Mouse (Mus musculus): ENCODE data around the gene Rapgef2. TPM values are rescaled to one million over a fixed set of nuclear protein-coding genes. Genes with fewer than 3 reads are reported as not detected.
"Not testable (repeated sequence)": the region's sequence is repeated elsewhere in the genome, so short reads cannot be mapped to it uniquely, and the experiment has no call there.

Rapgef2 gene
- polyA plus RNA-seq, 1 experiment from 2014 or later, result 5.3 TPM

DNA sequence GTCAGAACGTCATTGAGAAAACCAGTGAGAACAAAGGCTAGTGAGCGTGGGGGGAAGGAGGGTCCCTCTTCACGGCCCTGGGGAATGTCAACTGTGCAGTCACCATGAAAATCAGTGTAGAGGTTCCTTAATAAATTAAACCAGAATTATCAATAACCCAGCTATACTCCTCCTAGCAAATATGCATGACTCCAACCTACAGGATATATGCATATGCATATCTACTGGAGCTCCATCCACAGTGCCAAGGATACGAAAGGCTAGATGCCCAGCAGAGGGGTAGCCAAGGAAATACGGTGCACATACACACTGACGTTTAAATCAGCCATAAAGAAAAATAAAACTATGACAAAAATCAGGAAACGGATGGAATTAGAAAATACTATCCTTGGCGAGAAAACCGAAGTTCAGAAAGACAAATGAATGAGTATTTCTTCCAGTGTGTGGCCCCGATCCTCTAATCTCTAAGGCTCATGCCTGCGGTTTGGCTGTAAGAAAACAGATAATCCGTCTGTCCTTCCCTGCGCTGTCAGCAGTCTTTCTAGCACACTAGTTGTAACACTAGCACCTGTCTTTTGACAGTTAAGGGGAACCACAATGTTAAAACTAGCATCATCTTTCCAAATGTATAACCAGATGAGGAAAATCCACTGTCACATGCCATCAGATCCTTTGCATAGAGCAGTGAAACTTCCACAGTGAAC is 212.6 kb downstream of the Rapgef2 start:
- no peaks in the 10 kb centered on the region for H3K27me3 ChIP-seq (ENCODE audit: low read depth, poor library complexity, severe bottlenecking)
- no peaks in the 10 kb centered on the region for H3K9me3 ChIP-seq (replicated peaks)
- no peak overlapping the region for H3K27ac ChIP-seq
- no peak for DNase-seq (ENCODE audit: low spot score)
- 95% methylated on average over 13 of the region's 13 CpGs for WGBS
- no peaks in the 10 kb centered on the region for H3K4me1 ChIP-seq
- no peak overlapping the region for H3K4me3 ChIP-seq
- peaks cover 31% of the 10 kb centered on the region for H3K36me3 ChIP-seq

DNA sequence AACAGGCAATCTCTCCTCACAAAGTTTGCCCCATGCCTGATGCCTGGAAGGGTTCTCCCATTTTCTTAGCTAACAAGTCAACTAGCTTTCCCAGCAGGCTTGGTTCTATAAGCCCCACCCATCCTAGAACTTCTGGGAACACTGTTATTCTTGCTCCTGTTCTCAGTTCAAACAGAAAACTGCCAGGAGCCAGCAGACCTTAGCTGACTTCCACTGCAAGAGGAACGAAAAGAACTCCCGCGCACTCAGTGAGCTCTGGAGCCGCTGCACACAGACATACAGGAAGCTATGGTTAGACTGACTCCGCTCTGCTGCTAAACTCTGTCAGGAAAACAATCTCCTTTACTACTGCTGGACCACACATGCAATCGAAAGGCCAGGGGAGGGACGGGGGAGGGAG is 214.8 kb downstream of the Rapgef2 start:
- Histone ChIP-seq H3K27me3 (ENCODE audit: low read depth, poor library complexity, severe bottlenecking) (no peaks in the 10 kb centered on the region), H3K27ac (no peak overlapping the region), H3K36me3 (peaks cover 32% of the 10 kb centered on the region), H3K4me3 (no peak overlapping the region), H3K4me1 (0 out of 2 replicates have a peak, but pooled peaks cover under 1% of the 10 kb centered on the region), H3K9me3 (replicated peaks) (no peaks in the 10 kb centered on the region)
- no peak for DNase-seq (ENCODE audit: low spot score)
- 73% methylated on average over 5 of the region's 7 CpGs for WGBS

DNA sequence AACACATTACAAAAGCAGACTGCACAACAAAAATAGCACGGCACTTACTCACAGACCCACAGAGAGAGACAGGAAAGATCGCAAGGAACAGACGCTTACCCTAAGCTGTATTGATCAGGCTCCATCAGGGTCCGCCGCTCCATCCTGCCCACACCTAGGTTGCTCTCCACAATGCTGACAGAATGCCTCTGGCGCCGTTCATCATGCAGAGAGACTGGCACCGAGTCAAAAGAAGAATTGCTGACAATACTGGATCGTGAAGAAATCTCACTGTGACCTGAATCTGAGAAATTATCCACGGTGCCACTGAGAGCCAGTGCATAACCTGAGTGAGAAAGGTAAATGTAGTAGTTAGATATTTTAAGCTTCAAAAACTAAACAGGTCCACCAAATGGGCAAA is 216.4 kb downstream of the Rapgef2 start:
- no peak overlapping the region for H3K27ac ChIP-seq
- H3K4me3 ChIP-seq, result no peak overlapping the region
- no peaks in the 10 kb centered on the region for H3K9me3 ChIP-seq (replicated peaks)
- peaks cover 43% of the 10 kb centered on the region for H3K36me3 ChIP-seq
- no peak for DNase-seq (ENCODE audit: low spot score)
- 95% methylated on average over 10 of the region's 10 CpGs for WGBS
- 0 out of 2 replicates have a peak, but pooled peaks cover 2% of the 10 kb centered on the region for H3K4me1 ChIP-seq
- H3K27me3 ChIP-seq (ENCODE audit: low read depth, poor library complexity, severe bottlenecking), result no peaks in the 10 kb centered on the region

DNA sequence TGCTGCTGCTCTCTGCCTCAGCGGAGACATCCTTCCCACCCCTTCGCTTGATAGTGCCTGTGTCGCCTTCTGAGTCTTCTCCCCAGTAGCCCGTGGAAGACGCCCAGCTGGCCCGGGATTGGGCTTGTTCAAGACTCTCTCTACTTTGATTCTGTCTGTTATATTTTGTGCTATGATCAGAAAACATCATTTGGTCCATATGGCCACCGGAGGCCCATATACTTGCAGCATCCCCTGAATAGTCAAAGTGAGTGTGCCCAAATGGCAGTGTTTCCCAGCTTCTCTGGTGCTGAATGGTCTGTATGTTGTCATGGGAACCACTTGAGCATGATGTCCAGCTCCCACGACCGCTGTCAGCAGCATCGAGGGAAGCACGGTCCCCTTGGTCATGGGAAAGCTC is 217.3 kb downstream of the Rapgef2 start:
- H3K27ac ChIP-seq, result no peak overlapping the region
- H3K9me3 ChIP-seq (replicated peaks), result no peaks in the 10 kb centered on the region
- 0 out of 2 replicates have a peak, but pooled peaks cover 2% of the 10 kb centered on the region for H3K4me1 ChIP-seq
- DNase-seq (ENCODE audit: low spot score), result no peak
- H3K4me3 ChIP-seq, result no peak overlapping the region
- peaks cover 47% of the 10 kb centered on the region for H3K36me3 ChIP-seq
- WGBS, result 96% methylated on average over 11 of the region's 11 CpGs
- H3K27me3 ChIP-seq (ENCODE audit: low read depth, poor library complexity, severe bottlenecking), result no peaks in the 10 kb centered on the region

DNA sequence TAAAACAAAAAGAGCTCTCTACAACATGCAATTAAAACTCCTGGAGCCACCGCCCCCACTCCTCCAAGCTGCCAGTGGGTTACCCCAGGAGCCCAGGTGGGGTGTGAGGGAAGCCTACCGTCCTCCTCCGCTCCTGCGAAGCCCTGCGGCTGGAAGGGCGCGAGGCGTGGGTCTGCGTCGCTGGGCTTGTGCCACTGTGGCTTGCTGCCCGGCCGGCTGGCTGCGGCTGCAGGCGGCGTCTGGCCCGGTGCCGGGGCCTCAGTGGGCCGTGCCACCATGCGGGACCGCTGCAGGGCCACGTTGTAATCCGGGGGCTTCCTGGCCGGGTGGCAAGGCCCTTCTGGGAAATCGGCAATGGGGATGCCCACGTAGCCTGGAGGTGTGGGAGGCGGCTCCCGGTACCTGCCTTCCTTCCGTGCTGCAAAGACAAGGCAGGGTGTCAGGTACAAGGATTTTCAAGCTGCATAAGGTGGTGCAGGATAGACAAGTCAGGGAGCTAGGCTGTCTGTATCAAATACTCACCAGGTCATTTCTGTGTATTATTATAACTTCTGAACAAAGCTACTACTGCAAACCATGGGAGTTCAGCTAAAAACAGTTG is 219.8 kb downstream of the Rapgef2 start:
- H3K36me3 ChIP-seq, result peaks cover 48% of the 10 kb centered on the region
- no peaks in the 10 kb centered on the region for H3K9me3 ChIP-seq (replicated peaks)
- H3K4me1 ChIP-seq, result 0 out of 2 replicates have a peak, but pooled peaks cover 2% of the 10 kb centered on the region
- WGBS, result 83% methylated on average over 28 of the region's 28 CpGs
- no peak overlapping the region for H3K27ac ChIP-seq
- no peaks in the 10 kb centered on the region for H3K27me3 ChIP-seq (ENCODE audit: low read depth, poor library complexity, severe bottlenecking)
- no peak for DNase-seq (ENCODE audit: low spot score)
- H3K4me3 ChIP-seq, result no peak overlapping the region

DNA sequence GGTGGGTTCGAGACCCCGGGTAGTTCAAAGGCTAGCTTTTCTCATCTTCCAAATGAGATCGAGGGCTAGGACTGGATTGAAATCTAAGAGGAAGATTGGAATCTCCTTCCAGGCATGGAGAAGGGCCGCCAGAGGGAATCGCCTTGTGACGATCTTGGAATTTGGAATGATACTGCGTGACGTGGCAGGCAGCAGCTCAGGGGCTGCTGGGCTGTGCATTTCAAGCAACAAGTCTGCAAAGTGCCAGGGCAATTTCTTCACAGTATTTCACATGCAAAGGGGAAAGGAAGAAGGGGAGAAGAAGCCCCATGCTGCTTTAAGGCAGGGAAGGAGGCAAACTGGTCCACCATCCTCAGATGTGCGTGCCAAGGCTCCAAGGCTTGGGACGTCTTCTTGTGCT is 222.2 kb downstream of the Rapgef2 start:
- Histone ChIP-seq H3K27me3 (ENCODE audit: low read depth, poor library complexity, severe bottlenecking) (no peaks in the 10 kb centered on the region), H3K27ac (no peak overlapping the region), H3K4me3 (no peak overlapping the region), H3K9me3 (replicated peaks) (no peaks in the 10 kb centered on the region), H3K4me1 (0 out of 2 replicates have a peak, but pooled peaks cover 2% of the 10 kb centered on the region), H3K36me3 (peaks cover 39% of the 10 kb centered on the region)
- DNase-seq (ENCODE audit: low spot score), result no peak
- 94% methylated on average over 10 of the region's 10 CpGs for WGBS

DNA sequence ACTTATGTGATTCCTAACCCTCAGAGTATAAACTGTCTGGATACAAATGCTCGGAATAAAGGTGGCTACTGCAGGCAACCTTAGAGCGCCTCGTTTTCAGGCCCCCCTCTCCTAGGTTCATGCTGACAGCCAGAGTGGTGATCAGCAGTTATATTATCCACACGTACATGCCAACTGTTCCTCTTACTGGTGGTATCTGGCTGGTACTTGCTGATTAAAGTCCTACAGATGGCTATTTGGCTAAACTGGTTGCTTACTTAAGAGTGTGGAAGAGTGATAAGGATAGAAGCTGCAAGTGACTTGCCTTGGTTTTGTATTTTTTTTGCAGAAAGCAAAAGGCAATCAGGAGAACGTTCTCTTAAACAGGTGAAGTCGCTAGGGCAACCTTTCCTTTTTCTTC is 224.9 kb downstream of the Rapgef2 start:
- H3K27me3 ChIP-seq (ENCODE audit: low read depth, poor library complexity, severe bottlenecking), result no peaks in the 10 kb centered on the region
- peaks cover 22% of the 10 kb centered on the region for H3K36me3 ChIP-seq
- no peak for DNase-seq (ENCODE audit: low spot score)
- WGBS, result 90% methylated on average over 6 of the region's 6 CpGs
- no peak overlapping the region for H3K4me3 ChIP-seq
- 0 out of 2 replicates have a peak, but pooled peaks cover under 1% of the 10 kb centered on the region for H3K4me1 ChIP-seq
- no peaks in the 10 kb centered on the region for H3K9me3 ChIP-seq (replicated peaks)
- no peak overlapping the region for H3K27ac ChIP-seq

DNA sequence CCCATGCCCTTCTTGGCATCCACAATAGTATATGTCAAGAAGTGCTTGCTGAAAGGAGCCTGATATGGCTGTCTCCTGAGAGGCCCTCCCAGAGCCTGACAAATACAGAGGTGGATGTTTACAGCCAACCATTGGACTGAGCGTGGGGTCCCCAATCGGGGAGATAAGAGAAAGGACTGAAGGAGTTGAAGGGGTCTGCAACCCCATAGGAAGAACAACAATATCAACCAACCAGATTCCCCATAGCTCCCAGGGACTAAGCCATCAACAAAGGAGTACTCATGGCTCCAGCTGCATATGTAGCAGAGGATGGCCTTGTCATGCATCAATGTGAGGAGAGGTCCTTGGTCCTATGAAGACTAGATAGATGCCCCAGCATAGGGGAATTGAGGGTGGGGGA is 227.8 kb downstream of the Rapgef2 start:
- H3K4me1 ChIP-seq; H3K27ac ChIP-seq; H3K27me3 ChIP-seq (ENCODE audit: low read depth, poor library complexity, severe bottlenecking); H3K36me3 ChIP-seq; DNase-seq (ENCODE audit: low spot score); H3K9me3 ChIP-seq (replicated peaks); H3K4me3 ChIP-seq: not testable (repeated sequence)
- 92% methylated on average over 2 of the region's 2 CpGs for WGBS

DNA sequence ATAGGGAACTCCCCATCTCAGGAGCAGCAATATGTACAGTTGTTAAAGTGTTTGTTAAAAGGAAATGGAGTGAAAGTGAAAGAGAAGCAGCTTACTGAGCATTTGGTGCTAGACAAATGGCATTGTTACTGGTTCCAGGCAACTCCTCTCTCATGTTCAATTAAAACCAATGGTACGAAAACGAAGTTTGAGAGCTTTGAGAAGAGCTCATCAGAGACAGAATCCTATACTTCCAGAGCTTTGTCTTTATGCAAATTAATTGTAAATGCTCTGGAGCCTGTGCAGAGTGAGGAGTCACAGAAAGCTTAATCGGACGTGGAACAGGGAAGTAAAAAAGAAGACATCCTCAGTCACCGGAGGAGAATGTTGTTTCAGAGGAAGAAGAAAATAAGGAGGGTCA is 241.1 kb downstream of the Rapgef2 start:
- Histone ChIP-seq H3K36me3 (no peaks in the 10 kb centered on the region), H3K27me3 (ENCODE audit: low read depth, poor library complexity, severe bottlenecking) (no peaks in the 10 kb centered on the region), H3K4me1 (no peaks in the 10 kb centered on the region), H3K27ac (no peak overlapping the region), H3K4me3 (no peak overlapping the region), H3K9me3 (replicated peaks) (no peaks in the 10 kb centered on the region)
- DNase-seq (ENCODE audit: low spot score), result no peak
- 90% methylated on average over 5 of the region's 5 CpGs for whole genome bisulfite sequencing

DNA sequence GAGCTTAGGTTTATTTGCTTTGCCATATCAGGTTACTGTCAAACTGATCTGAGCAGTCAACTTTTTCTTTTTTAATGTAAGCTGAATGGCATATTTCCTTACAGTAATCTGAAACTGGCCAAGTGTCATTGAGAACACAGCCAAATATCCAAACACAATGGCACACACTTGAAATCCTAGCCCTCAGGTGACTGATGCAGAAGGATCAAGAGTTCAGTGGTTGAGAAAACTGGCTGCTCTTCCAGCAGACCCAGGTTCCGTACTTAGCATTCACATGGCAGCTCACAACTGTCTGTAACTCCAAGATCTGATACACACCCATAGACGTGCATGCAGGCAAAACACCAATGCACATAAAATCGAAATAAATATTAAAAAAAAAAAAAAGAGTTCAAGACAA is 243.3 kb downstream of the Rapgef2 start:
- Histone ChIP-seq H3K4me3 (no peak overlapping the region), H3K27me3 (ENCODE audit: low read depth, poor library complexity, severe bottlenecking) (no peaks in the 10 kb centered on the region), H3K9me3 (replicated peaks) (no peaks in the 10 kb centered on the region), H3K4me1 (no peaks in the 10 kb centered on the region), H3K36me3 (no peaks in the 10 kb centered on the region), H3K27ac (no peak overlapping the region)
- no peak for DNase-seq (ENCODE audit: low spot score)
- 82% methylated on average over 3 of the region's 3 CpGs for WGBS

DNA sequence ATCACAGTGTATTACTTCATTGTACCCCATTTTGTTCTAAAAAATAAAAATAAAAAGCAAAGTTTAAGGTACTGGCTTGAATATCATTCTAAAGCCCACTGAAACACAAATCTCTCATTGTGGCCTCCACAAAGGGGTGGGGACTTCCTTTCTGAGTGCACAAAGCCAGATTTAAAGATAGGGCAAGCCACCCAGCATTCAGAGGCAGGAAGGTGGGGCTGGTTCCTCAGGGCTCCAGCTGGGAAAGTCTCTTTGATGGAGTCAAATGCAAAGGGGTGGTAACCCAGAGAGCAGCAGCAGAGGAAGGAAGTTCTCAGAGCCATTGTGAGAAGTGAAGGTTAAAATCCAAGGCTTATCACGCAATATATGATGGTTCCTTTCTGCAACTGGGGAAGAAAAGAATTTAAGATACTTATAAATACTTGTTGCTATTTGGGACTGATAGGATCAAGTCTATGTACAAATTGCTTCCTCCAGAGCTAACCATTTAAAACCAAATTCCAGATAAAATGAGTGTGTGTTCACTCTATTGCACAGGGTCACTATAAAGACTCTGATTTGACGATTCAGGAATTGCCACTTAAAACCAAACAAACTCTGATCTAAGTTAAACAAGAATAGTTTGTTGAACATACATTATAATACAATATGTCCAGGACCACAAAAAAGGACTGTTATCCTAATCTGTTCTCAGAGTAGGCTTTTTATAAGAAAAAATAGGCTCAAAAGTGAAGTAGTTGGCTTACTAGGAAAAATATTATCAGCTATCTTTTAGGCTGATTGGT is 246.5 kb downstream of the Rapgef2 start:
- Histone ChIP-seq H3K36me3 (no peaks in the 10 kb centered on the region), H3K4me3 (no peak overlapping the region), H3K4me1 (no peaks in the 10 kb centered on the region), H3K27me3 (ENCODE audit: low read depth, poor library complexity, severe bottlenecking) (no peaks in the 10 kb centered on the region), H3K9me3 (replicated peaks) (no peaks in the 10 kb centered on the region), H3K27ac (no peak overlapping the region)
- 66% methylated on average over 2 of the region's 2 CpGs for WGBS
- no peak for DNase-seq (ENCODE audit: low spot score)

DNA sequence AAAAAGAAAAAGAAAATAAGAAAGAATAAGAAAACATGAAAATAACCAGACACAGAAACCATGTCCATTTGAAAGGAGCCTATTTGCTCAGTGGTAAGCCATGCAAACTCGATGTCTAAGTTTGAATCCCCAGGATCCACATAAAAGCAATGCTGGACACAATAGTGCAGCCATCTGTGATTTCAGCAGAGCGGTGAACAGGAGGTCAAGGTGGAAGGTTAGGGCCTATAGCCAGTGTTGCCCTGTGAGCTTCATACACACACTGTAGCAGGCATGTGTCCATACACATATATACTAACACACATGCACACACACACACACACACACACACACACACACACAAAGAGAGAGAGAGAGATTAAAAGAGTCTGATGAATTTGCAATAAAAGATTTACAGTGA is 247.3 kb downstream of the Rapgef2 start:
- no peak overlapping the region for H3K4me3 ChIP-seq
- no peak for DNase-seq (ENCODE audit: low spot score)
- H3K27me3 ChIP-seq (ENCODE audit: low read depth, poor library complexity, severe bottlenecking), result no peaks in the 10 kb centered on the region
- H3K36me3 ChIP-seq, result no peaks in the 10 kb centered on the region
- no peaks in the 10 kb centered on the region for H3K9me3 ChIP-seq (replicated peaks)
- no peak overlapping the region for H3K27ac ChIP-seq
- H3K4me1 ChIP-seq, result no peaks in the 10 kb centered on the region
- WGBS, result 92% methylated on average over 2 of the region's 2 CpGs

DNA sequence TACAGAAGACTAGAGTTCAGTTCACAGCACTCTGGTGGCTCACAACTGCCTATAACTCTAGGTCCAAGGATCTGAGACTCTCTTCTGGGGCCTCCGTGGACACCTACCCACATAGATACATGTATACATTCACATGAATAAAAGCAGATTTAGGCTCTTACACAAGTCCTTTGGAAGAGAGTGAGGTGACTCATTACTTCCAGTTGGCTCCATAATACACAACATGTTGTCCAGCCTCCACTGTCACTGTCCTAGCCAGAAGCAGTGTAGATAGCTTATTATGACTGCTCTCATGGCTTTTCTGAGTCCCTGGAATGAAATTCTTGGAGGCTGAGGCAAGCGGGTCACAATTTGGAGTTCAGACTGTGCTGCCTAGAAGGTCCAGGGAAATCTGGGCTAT is 251.9 kb downstream of the Rapgef2 start:
- H3K27me3 ChIP-seq (ENCODE audit: low read depth, poor library complexity, severe bottlenecking), result no peaks in the 10 kb centered on the region
- H3K4me1 ChIP-seq, result no peaks in the 10 kb centered on the region
- WGBS, result 86% methylated on average over 2 of the region's 2 CpGs
- no peak for DNase-seq (ENCODE audit: low spot score)
- no peak overlapping the region for H3K27ac ChIP-seq
- no peaks in the 10 kb centered on the region for H3K9me3 ChIP-seq (replicated peaks)
- no peak overlapping the region for H3K4me3 ChIP-seq
- H3K36me3 ChIP-seq, result no peaks in the 10 kb centered on the region
